Mouse (Mus musculus) olfactory bulb, adult 2 months (tissue): Measurements from ENCODE around the gene Ror2. TPM values are rescaled to one million over a fixed set of nuclear protein-coding genes. Genes with fewer than 3 reads are reported as not detected.

ENCODE experiments used
- H3K27ac ChIP-seq: fragments of 200-500 bp; 2 replicates; pipeline ENCODE4 v1.5.1; 2012; ENCODE audit warnings: low read depth, low read length; ENCODE audit not compliant: insufficient read depth
- H3K4me1 ChIP-seq: fragments of 200-500 bp; 2 replicates; pipeline ENCODE4 v1.6.1; 2012; ENCODE audit warnings: low read length; ENCODE audit not compliant: control insufficient read depth, insufficient read depth
- H3K4me3 ChIP-seq: fragments of 200-500 bp; 2 replicates; pipeline ENCODE4 v1.5.1; 2012; ENCODE audit warnings: mild to moderate bottlenecking, low read depth, low read length, moderate library complexity; ENCODE audit not compliant: insufficient read depth
- CTCF ChIP-seq: fragments of 200-500 bp; IDR thresholded peaks from 2 replicates; pipeline ENCODE4 v1.5.1; 2012; ENCODE audit warnings: low read depth, mild to moderate bottlenecking, low read length, moderate library complexity; ENCODE audit not compliant: insufficient read depth
- POLR2A ChIP-seq: fragments of 200-500 bp; IDR thresholded peaks from 2 replicates; pipeline ENCODE4 v1.6.1; 2012; ENCODE audit warnings: mild to moderate bottlenecking, low read depth, low read length, moderate library complexity; ENCODE audit not compliant: insufficient read depth
- WGBS: fragments of 180-500 bp; shearing (Covaris S2); methylation state at CpG from one replicate; pipeline ENCODE4 v1.1.7; 2018; 5-methylcytosine and 5-hydroxymethylcytosine counted together
- polyA plus RNA-seq: library from polyadenylated mRNA; stranded (reverse); fragments of >200 nt; gene quantifications from 2 replicates; pipeline ENCODE4 v1.2.4, GENCODE M21; 2012; ENCODE audit warnings: low replicate concordance; ENCODE audit not compliant: missing spikeins, insufficient read depth, insufficient read length

The Ror2 gene
- polyA plus RNA-seq, 1 experiment, result not detected

- no peak overlapping the region for H3K4me3 ChIP-seq
- 13% methylated on average over 13 of the region's 13 CpGs for WGBS
- no peak for TF ChIP-seq POLR2A
- TF ChIP-seq CTCF, result no peak
- peaks cover 20% of the 10 kb centered on the region for H3K4me1 ChIP-seq
- no peak overlapping the region for H3K27ac ChIP-seq
Observed at GRCm38 (mm10) chr13:53178594-53178993, 107.3 kb downstream of the Ror2 start.

- Histone ChIP-seq H3K4me1 (peaks cover 16% of the 10 kb centered on the region), H3K27ac (no peak overlapping the region), H3K4me3 (no peak overlapping the region)
- TF ChIP-seq POLR2A (no peak), CTCF (no peak)
- 62% methylated on average over 4 of the region's 4 CpGs for WGBS
Observed at GRCm38 (mm10) chr13:53178171-53178570, 107.8 kb downstream of the Ror2 start.

GRCm38 (mm10) chr13:53177424-53177718 is 108.6 kb downstream of the Ror2 start:
- no peak overlapping the region for H3K27ac ChIP-seq
- H3K4me1 ChIP-seq, result peaks cover 14% of the 10 kb centered on the region
- no peak overlapping the region for H3K4me3 ChIP-seq
- 61% methylated on average over 7 of the region's 7 CpGs for WGBS
- TF ChIP-seq CTCF (no peak), POLR2A (no peak)

GRCm38 (mm10) chr13:53176695-53177423 is 109.1 kb downstream of the Ror2 start:
- no peak for TF ChIP-seq POLR2A
- no peak for TF ChIP-seq CTCF
- 85% methylated on average over 10 of the region's 10 CpGs for WGBS
- Histone ChIP-seq H3K4me3 (no peak overlapping the region), H3K4me1 (peaks cover 14% of the 10 kb centered on the region), H3K27ac (no peak overlapping the region)

- H3K27ac ChIP-seq, result no peak overlapping the region
- no peak overlapping the region for H3K4me3 ChIP-seq
- no peak for TF ChIP-seq CTCF
- TF ChIP-seq POLR2A, result no peak
- 76% methylated on average over 7 of the region's 7 CpGs for WGBS
- H3K4me1 ChIP-seq, result peaks cover 14% of the 10 kb centered on the region
Observed at GRCm38 (mm10) chr13:53175041-53175440, 110.9 kb downstream of the Ror2 start.

GRCm38 (mm10) chr13:53163671-53164070 is 122.3 kb downstream of the Ror2 start:
- WGBS, result 78% methylated on average over 10 of the region's 10 CpGs
- no peak overlapping the region for H3K27ac ChIP-seq
- no peak overlapping the region for H3K4me3 ChIP-seq
- TF ChIP-seq CTCF (no peak), POLR2A (no peak)
- H3K4me1 ChIP-seq, result no peaks in the 10 kb centered on the region

- Histone ChIP-seq H3K27ac (no peak overlapping the region), H3K4me3 (no peak overlapping the region), H3K4me1 (no peaks in the 10 kb centered on the region)
- 72% methylated on average over 8 of the region's 8 CpGs for WGBS
- no peak for TF ChIP-seq POLR2A
- TF ChIP-seq CTCF, result no peak
Observed at GRCm38 (mm10) chr13:53163060-53163459, 122.9 kb downstream of the Ror2 start.

- Histone ChIP-seq H3K27ac (no peak overlapping the region), H3K4me1 (no peaks in the 10 kb centered on the region), H3K4me3 (no peak overlapping the region)
- TF ChIP-seq CTCF (no peak), POLR2A (no peak)
- 86% methylated on average over 6 of the region's 6 CpGs for WGBS
Observed at GRCm38 (mm10) chr13:53159501-53159900, 126.4 kb downstream of the Ror2 start.

GRCm38 (mm10) chr13:53158405-53159005 is 127.4 kb downstream of the Ror2 start:
- Histone ChIP-seq H3K4me3 (no peak overlapping the region), H3K27ac (no peak overlapping the region), H3K4me1 (no peaks in the 10 kb centered on the region; the same call in 1 of the 2 replicates)
- 81% methylated on average over 9 of the region's 9 CpGs for WGBS
- TF ChIP-seq CTCF (no peak), POLR2A (no peak)

GRCm38 (mm10) chr13:53156911-53157310 is 129.0 kb downstream of the Ror2 start:
- Histone ChIP-seq H3K4me1 (no peaks in the 10 kb centered on the region; the same call in 1 of the 2 replicates), H3K4me3 (no peak overlapping the region), H3K27ac (no peak overlapping the region)
- no peak for TF ChIP-seq POLR2A
- TF ChIP-seq CTCF, result no peak
- 91% methylated on average over 15 of the region's 15 CpGs for WGBS
